Mouse (Mus musculus) CH12.LX (cell line): ENCODE measurements around the gene Iqcd. TPM values are rescaled to one million over a fixed set of nuclear protein-coding genes. Genes with fewer than 3 reads are reported as not detected.
A peak's percentile ranks its signal among the peaks of the same experiment; 100 is the strongest.

Experiments
- DNase-seq: peaks from one replicate; pipeline ENCODE4 v3.0.0-alpha.2; 2013; ENCODE audit errors: extremely low read depth
- H3K27ac ChIP-seq: 2 replicates; pipeline ENCODE4 v1.5.1; 2012; ENCODE audit warnings: low read depth, mild to moderate bottlenecking, control low read depth, moderate library complexity; ENCODE audit not compliant: insufficient read depth
- H3K27me3 ChIP-seq: replicated peaks from 2 replicates; pipeline ENCODE3; 2012; ENCODE audit warnings: inconsistent platforms
- H3K36me3 ChIP-seq, 2 experiments: replicated peaks in 1 of 2; 2 replicates each; pipeline versions ENCODE3 to v1.6.1; 2012; ENCODE audit warnings: inconsistent platforms in 1 of 2, low read length in 1 of 2, mild to moderate bottlenecking in 1 of 2, mixed read lengths in 1 of 2, moderate library complexity in 1 of 2; ENCODE audit not compliant: control insufficient read depth in 1 of 2, insufficient read depth in 1 of 2
- H3K4me1 ChIP-seq, 2 experiments: 2 replicates each; pipeline ENCODE4 v1.6.1; 2012; ENCODE audit warnings: inconsistent platforms in 1 of 2, moderate library complexity in 1 of 2; ENCODE audit not compliant: insufficient read depth in 2 of 2, control insufficient read depth in 1 of 2
- H3K4me2 ChIP-seq: 2 replicates; pipeline ENCODE4 v1.6.1; 2012; ENCODE audit warnings: low read depth, mild to moderate bottlenecking, control low read depth; ENCODE audit not compliant: poor library complexity, insufficient read depth, severe bottlenecking
- H3K4me3 ChIP-seq, 3 experiments: fragments of 150-350 bp in 1 of 3; sonication (generic) in 1 of 3; replicated peaks in 1 of 3; 2 replicates each; pipeline versions ENCODE3 to v1.5.1; 2011 to 2012; ENCODE audit warnings: low read depth in 2 of 3, low read length in 2 of 3, mild to moderate bottlenecking in 2 of 3, moderate library complexity in 2 of 3, control low read depth in 1 of 3, improper control_type of control experiment in 1 of 3, inconsistent platforms in 1 of 3, mixed read lengths in 1 of 3; ENCODE audit not compliant: poor library complexity in 1 of 3
- H3K79me2 ChIP-seq: replicated peaks from 2 replicates; pipeline ENCODE4 v1.6.1; 2012; ENCODE audit warnings: mild to moderate bottlenecking, moderate library complexity; ENCODE audit not compliant: control insufficient read depth, poor library complexity, insufficient read depth, severe bottlenecking; ENCODE audit errors: extremely low read depth
- H3K9ac ChIP-seq: 2 replicates; pipeline ENCODE4 v1.6.1; 2012; ENCODE audit warnings: low read depth, mild to moderate bottlenecking, control low read depth, moderate library complexity; ENCODE audit not compliant: insufficient read depth
- H3K9me3 ChIP-seq: replicated peaks from 2 replicates; pipeline ENCODE3; 2012; ENCODE audit warnings: low read length, inconsistent platforms, mixed read lengths
- BHLHE40 ChIP-seq: IDR thresholded peaks from 2 replicates; pipeline ENCODE4 v1.6.1; 2011; ENCODE audit warnings: mild to moderate bottlenecking, low read depth, low read length, improper control_type of control experiment
- CHD1 ChIP-seq: IDR thresholded peaks from 2 replicates; pipeline ENCODE4 v1.6.1; 2012; ENCODE audit warnings: low read depth, low read length, improper control_type of control experiment, inconsistent platforms
- CHD2 ChIP-seq: IDR thresholded peaks from 2 replicates; pipeline ENCODE4 v1.6.1; 2011; ENCODE audit warnings: low read length, improper control_type of control experiment
- CTCF ChIP-seq, 2 experiments: IDR thresholded peaks in 1 of 2; conservative IDR thresholded peaks in 1 of 2; 2 replicates each; pipeline ENCODE4 v1.5.1; 2011 to 2012; ENCODE audit warnings: low read depth in 2 of 2, low read length in 2 of 2, improper control_type of control experiment in 1 of 2, inconsistent platforms in 1 of 2, mild to moderate bottlenecking in 1 of 2, moderate library complexity in 1 of 2
- E2F4 ChIP-seq: IDR thresholded peaks from 2 replicates; pipeline ENCODE4 v1.6.1; 2011; ENCODE audit warnings: low read depth, low read length, improper control_type of control experiment; ENCODE audit not compliant: insufficient replicate concordance
- ELF1 ChIP-seq: IDR thresholded peaks from 2 replicates; pipeline ENCODE4 v1.6.1; 2014; ENCODE audit warnings: low read depth, mild to moderate bottlenecking, inconsistent platforms, low read length, improper control_type of control experiment
- ETS1 ChIP-seq: conservative IDR thresholded peaks from 2 replicates; pipeline ENCODE4 v1.6.1; 2012; ENCODE audit warnings: low read depth, mild to moderate bottlenecking, inconsistent platforms, low read length, improper control_type of control experiment, moderate library complexity
- GABPA ChIP-seq: IDR thresholded peaks from 2 replicates; pipeline ENCODE4 v1.6.1; 2012; ENCODE audit warnings: low read depth, low read length, improper control_type of control experiment, inconsistent platforms; ENCODE audit not compliant: insufficient replicate concordance
- IRF4 ChIP-seq: IDR thresholded peaks from 2 replicates; pipeline ENCODE4 v1.6.1; 2014; ENCODE audit warnings: low read depth, mild to moderate bottlenecking, inconsistent platforms, low read length, improper control_type of control experiment
- JUN ChIP-seq: IDR thresholded peaks from 2 replicates; pipeline ENCODE4 v1.6.1; 2011; ENCODE audit warnings: low read depth, mild to moderate bottlenecking, low read length, improper control_type of control experiment, moderate library complexity; ENCODE audit not compliant: insufficient read depth
- KAT2A ChIP-seq: IDR thresholded peaks from 2 replicates; pipeline ENCODE4 v1.6.1; 2012; ENCODE audit warnings: low read length, improper control_type of control experiment, inconsistent platforms; ENCODE audit not compliant: insufficient replicate concordance
- MAX ChIP-seq: IDR thresholded peaks from 2 replicates; pipeline ENCODE4 v1.6.1; 2011; ENCODE audit warnings: low read length, improper control_type of control experiment
- MAZ ChIP-seq: IDR thresholded peaks from 2 replicates; pipeline ENCODE4 v1.6.1; 2012; ENCODE audit warnings: low read depth, mild to moderate bottlenecking, inconsistent platforms, low read length, improper control_type of control experiment, moderate library complexity
- POLR2AphosphoS2 ChIP-seq: IDR thresholded peaks from 2 replicates; pipeline ENCODE4 v1.6.1; 2011; ENCODE audit warnings: low read depth, low read length, improper control_type of control experiment
- RAD21 ChIP-seq: IDR thresholded peaks from 2 replicates; pipeline ENCODE4 v1.6.1; 2011; ENCODE audit warnings: low read depth, mild to moderate bottlenecking, low read length, improper control_type of control experiment, moderate library complexity
- SMC3 ChIP-seq: IDR thresholded peaks from 2 replicates; pipeline ENCODE4 v1.6.1; 2011; ENCODE audit warnings: low read depth, low read length, improper control_type of control experiment
- TBP ChIP-seq: conservative IDR thresholded peaks from 2 replicates; pipeline ENCODE4 v1.6.1; 2011; ENCODE audit warnings: low read depth, low read length, improper control_type of control experiment
- USF1 ChIP-seq: IDR thresholded peaks from 2 replicates; pipeline ENCODE4 v1.6.1; 2014; ENCODE audit warnings: low read depth, mild to moderate bottlenecking, inconsistent platforms, low read length, improper control_type of control experiment
- ZC3H11A ChIP-seq: IDR thresholded peaks from 2 replicates; pipeline ENCODE4 v1.6.1; 2012; ENCODE audit warnings: low read depth, mild to moderate bottlenecking, inconsistent platforms, low read length, improper control_type of control experiment
- ZNF384 ChIP-seq: IDR thresholded peaks from 2 replicates; pipeline ENCODE4 v1.6.1; 2012; ENCODE audit warnings: low read depth, low read length, improper control_type of control experiment, inconsistent platforms
- dilution Hi-C: fragments of 300-500 bp; cut with MboI; formaldehyde crosslinking; loops from 2 replicates; pipeline ENCODE4 v1.14.3; 2020; ENCODE audit warnings: low sequenced_read_pairs; ENCODE audit not compliant: extremely low pct_unique_long_range_greater_than_20kb, extremely low pct_ligation_motif_present
- in situ Hi-C: fragments of 300-500 bp; cut with MboI; formaldehyde crosslinking; loops from 3 replicates; pipeline ENCODE4 v1.14.3; 2019; ENCODE audit warnings: low sequenced_read_pairs, low pct_ligation_motif_present, low pct_unique_long_range_greater_than_20kb, mixed read lengths
- polyA plus RNA-seq: library from polyadenylated mRNA; unstranded; fragments of >175 nt; gene quantifications from 2 replicates; pipeline ENCODE4 v1.2.1, GENCODE M21; 2012; ENCODE audit warnings: low read depth; ENCODE audit not compliant: insufficient read length
- total RNA-seq, 2 experiments: library from RNA; depleted of rRNA; stranded (reverse); fragments of 300-350 nt in 1 of 2; fragments of >200 nt in 1 of 2; gene quantifications; 2 replicates each; pipeline ENCODE4 v1.2.3; 2012 to 2014

Gene Iqcd
- total and polyA plus RNA-seq, 3 experiments, result 0.59 to 0.77 TPM; not detected in 1

DNA sequence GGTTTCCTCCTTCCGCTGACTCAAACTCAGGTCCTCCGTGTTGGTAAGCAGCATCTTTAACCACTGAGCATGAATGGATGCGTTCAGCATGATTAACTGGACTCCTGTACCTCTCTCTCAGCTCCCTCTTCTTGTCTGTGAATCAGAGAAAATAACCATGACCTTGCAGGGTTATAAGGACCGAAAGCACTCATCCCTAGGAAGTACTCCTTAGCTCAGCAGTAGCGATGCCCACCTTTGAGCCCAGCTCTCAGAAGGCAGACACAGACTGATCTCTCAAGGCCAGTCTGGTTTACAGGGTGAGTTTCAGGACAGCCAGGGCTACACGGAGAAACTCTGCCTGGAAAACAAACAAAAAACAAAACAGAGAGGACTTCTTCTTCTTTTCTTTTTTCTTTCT lies 5.7 kb downstream of the Iqcd start:
- H3K79me2 ChIP-seq, result no peaks in the 10 kb centered on the region
- H3K4me2 ChIP-seq, result no peak overlapping the region
- H3K36me3 ChIP-seq, result no peaks in the 10 kb centered on the region
- peaks cover 0 to 3% of the 10 kb centered on the region in 2 experiments; a peak in 2 of 4 replicates for H3K4me1 ChIP-seq
- TF ChIP-seq SMC3, result no peak
- in situ Hi-C loops (no loop called here), dilution Hi-C loops (no loop called here)
- no peak for DNase-seq
- no peak overlapping the region for H3K27ac ChIP-seq
- peaks cover 4% of the 10 kb centered on the region for H3K9me3 ChIP-seq
- no peak overlapping the region for H3K4me3 ChIP-seq
- peaks cover 19% of the 10 kb centered on the region for H3K27me3 ChIP-seq
- H3K9ac ChIP-seq, result no peak overlapping the region

DNA sequence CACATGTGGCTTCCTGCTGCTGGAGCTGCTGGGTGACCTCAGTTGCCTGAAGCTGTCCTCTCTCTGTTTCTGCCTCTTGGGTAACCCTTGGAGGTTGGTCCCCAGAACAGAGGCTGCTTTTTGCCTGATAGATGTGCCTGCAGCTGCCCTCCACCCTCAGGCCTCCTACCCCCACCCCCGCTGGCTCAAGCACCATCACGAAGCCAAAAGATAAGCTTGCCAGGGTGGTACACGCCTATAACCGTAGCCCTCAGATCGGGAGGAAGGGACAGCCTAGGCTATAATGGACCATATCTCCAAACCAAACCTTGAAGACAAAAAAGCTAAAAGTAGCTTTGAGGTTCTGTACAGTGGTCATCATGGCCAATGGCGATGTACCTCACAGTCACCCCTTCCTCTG lies 10.8 kb downstream of the Iqcd start:
- Histone ChIP-seq H3K9me3 (no peaks in the 10 kb centered on the region), H3K4me1 (peaks cover 0 to 3% of the 10 kb centered on the region in 2 experiments; a peak in 2 of 4 replicates), H3K27me3 (peaks cover 18% of the 10 kb centered on the region), H3K27ac (no peak overlapping the region), H3K36me3 (no peaks in the 10 kb centered on the region), H3K79me2 (no peaks in the 10 kb centered on the region), H3K9ac (no peak overlapping the region), H3K4me2 (no peak overlapping the region), H3K4me3 (no peak overlapping the region)
- no peak for DNase-seq
- TF ChIP-seq KAT2A, result no peak
- TF ChIP-seq MAX, result no peak
- TF ChIP-seq ZNF384, result no peak
- no peak for TF ChIP-seq GABPA
- TF ChIP-seq IRF4, result no peak
- dilution Hi-C loops (no loop called here), in situ Hi-C loops (loop anchor here (25.0 kb wide), 2 partner anchors 337 to 462 kb away; no protein-coding TSS in a partner anchor)

DNA sequence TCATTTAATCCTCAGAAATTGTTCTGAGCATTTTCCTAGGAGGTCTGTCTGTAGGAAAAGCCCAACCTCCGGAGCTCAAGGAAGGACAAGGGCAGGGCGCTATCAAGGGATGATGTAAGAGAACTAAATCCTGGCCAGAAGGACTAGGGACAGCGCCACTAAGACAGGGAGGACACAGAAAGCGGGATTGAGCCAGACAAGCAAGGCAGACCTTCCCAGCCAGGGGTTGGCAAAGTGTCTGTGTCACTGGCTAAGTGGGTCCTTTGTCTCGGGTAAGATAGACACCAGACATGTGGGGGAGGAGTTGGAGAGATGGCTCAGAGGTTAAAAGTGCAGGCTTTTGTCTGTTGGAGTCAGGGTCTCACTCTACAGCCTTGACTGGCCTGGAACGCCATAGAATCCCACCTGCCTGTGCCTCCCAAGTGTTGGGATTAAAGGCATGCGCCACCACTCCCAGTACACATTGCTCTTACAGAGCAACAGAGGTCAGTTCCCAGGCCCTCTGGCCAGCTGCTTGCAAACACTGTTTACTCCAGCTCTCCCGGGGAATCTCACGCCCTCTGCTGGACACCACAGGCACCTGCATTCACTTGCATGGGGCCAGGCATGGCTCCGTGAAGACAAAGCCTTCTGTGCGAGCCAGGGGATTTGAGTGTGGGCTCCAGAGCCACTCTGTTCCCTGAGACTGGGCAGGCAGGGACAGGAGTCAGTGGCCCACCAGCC lies 12.3 kb downstream of the Iqcd start:
- Histone ChIP-seq H3K27me3 (peaks cover 13% of the 10 kb centered on the region), H3K4me1 (peaks cover 3% of the 10 kb centered on the region in 2 experiments; a peak in 3 of 4 replicates), H3K27ac (no peak overlapping the region), H3K9ac (no peak overlapping the region), H3K4me3 (no peak overlapping the region), H3K4me2 (no peak overlapping the region), H3K79me2 (no peaks in the 10 kb centered on the region), H3K36me3 (peaks cover 0 to 2% of the 10 kb centered on the region in 2 experiments), H3K9me3 (no peaks in the 10 kb centered on the region)
- in situ Hi-C loops (loop anchor here (25.0 kb wide), 2 partner anchors 339 to 464 kb away; no protein-coding TSS in a partner anchor), dilution Hi-C loops (no loop called here)
- no peak for DNase-seq
- TF ChIP-seq JUN (no peak), TBP (no peak), ZNF384 (no peak), MAX (no peak), ELF1 (no peak), SMC3 (peak; percentile 66), CTCF (conservative IDR thresholded peaks at IDR 0.05 in 1 of 2, IDR thresholded peaks at IDR 0.05 in 1 of 2; ENCODE audit: low read depth in 2 of 2, low read length in 2 of 2) (peak; percentile 41 to 72; a peak in 3 of 4 replicates), MAZ (no peak), ETS1 (no peak), BHLHE40 (no peak), CHD1 (no peak), POLR2AphosphoS2 (no peak), RAD21 (peak; percentile 46), USF1 (no peak), ZC3H11A (no peak), E2F4 (no peak), CHD2 (no peak)
